Mouse (Mus musculus) testis, postnatal 14 days (tissue): ENCODE measurements around the gene Nploc4.
A peak's percentile ranks its signal among the peaks of the same experiment; 100 is the strongest.
"Not testable (repeated sequence)": the region's sequence is repeated elsewhere in the genome, so short reads cannot be mapped to it uniquely, and the experiment has no call there.

Experiments used
- DNase-seq: peaks from one replicate; pipeline ENCODE4 v3.0.0; 2021; ENCODE audit warnings: low spot score

The Nploc4 gene

DNA sequence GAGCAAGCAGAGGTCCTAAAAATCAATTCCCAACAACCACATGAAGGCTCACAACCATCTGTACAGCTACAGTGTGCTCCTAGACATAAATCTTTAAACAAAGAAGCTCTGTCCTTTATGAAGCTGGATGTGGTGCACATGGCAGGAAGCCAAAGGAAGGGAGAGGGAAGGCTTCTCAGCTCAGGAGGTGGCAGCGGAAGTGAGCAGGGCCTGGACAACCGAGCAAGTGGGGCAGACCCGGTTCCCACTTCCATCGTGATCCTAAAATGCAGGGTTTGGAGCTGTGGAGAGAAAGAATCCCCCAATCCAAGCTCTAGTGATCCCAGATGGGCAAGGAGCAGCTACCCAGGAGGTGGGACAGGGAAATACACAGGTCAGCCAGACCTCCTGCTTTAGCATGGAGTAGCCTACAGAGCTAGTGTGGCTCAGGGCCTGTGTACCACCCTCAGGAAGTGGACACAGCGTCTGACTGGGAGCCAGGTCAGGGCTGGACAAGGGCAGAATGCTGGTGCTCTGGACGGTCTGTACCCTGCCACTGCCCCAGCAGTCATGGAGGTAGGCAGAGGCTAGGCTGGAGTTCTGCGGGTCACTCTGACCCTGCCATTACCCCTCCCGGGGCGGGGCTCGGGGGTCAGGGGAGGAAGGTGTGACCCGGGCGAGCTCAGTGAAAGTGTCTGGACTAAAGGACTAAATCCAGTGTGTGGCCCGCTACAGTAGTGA lies 84.8 kb downstream of the Nploc4 start:
- DNase-seq = no peak

DNA sequence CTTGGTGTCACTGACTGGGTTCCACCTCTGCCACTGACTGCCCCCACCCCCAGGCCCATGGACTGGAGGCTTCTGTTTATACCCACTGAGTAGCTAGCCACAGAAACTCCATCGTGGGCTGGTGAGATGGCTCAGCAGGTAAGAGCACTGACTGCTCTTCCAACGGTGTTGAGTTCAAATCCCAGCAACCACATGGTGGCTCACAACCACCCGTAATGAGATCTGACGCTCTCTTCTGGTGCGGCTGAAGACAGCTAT lies 85.5 kb downstream of the Nploc4 start:
- DNase-seq = not testable (repeated sequence)

DNA sequence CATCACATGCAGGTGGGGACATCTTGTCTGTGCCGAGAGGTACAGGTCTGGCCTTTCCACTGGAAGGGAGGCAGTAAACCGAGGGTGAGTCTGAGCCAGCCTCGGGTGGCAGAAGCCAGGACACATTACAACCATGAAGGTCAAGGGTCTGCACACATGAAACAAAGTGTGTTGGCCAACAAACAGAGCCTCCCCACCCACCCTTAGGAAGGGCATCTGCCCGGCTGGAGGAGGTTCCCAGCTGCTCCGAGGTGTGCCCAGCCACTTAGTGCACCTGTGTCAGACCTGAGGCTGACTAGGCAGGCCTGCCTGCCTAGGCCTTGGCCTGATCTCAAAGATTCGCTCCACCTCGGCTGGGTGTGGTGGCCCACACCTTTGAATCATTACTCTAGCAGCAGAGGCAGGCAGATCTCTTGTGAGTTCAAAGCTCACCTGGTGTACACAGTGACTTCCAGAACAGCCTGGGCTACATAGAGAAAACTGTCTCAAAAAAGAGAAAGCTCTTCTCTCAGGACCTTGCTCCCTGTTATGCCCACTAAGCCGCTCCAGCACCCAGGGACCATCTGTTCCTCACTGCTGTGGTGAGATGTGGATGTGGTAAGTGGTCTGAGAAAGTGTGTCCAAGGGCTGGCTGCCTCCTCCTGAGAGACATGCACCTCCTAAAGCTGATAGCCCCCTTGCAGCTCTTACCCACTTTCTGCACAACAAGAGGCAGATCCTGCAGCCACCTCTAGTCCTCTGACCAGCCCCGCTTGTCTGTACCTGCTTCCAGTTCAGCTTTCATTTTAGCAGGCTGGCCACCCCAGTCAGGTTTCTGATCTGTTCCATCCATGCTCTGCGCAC lies 86.0 kb downstream of the Nploc4 start:
- no peak for DNase-seq

DNA sequence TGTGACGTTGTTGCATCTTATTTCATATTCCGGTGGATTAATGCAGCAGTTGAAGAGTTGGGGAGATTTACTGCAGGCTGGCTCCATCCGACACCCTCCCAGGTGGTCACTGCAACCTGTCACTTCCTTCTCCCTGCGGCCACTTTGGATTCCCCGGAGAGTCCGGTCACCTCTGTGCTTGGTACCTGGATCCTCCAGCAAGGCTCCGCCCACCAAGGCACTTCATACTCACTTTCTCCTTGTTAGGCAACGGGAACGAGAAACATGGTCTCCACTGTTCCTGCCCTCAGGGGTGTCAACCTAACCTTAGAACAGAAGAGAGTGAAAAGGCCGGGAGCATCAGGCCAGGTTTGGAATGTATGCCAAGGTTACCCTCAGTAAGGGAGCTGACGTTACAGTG lies 86.8 kb downstream of the Nploc4 start:
- DNase-seq = no peak

DNA sequence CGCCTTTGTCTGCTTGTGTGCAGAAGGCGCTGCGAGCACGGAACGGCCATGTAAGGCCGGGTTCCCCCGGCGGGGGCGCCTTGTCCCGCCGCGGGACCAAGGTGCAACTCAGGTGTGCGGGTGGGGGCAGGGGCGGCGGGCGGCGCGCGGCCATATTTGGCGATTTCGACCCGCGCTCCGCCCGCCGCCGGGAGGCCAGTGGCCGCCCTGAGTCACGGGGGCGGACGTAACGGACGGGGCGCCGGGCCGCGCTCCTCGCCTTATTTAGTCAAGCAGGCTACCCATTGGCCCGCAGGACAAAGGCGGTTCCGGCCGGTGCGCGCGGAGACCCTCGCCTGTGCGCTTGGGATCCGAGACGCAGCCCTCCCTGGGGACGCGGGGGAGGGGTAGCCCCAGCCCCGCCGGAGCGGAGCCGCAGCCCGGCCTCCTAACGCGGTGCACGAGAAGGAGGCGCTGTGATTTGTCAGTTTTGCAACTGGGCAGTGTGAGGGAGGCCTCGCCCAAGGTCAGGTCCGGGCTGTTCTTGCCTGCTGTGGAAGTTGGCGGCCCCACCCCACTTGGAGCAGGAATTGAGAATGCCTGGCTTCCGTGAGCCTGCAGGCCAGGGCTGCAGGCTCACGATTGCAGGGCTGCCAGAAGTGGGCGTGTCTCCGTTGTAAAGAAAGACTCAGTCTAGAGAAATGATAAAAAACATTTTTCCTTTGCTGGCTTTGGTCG lies 87.4 kb downstream of the Nploc4 start:
- peak; percentile 92 for DNase-seq

DNA sequence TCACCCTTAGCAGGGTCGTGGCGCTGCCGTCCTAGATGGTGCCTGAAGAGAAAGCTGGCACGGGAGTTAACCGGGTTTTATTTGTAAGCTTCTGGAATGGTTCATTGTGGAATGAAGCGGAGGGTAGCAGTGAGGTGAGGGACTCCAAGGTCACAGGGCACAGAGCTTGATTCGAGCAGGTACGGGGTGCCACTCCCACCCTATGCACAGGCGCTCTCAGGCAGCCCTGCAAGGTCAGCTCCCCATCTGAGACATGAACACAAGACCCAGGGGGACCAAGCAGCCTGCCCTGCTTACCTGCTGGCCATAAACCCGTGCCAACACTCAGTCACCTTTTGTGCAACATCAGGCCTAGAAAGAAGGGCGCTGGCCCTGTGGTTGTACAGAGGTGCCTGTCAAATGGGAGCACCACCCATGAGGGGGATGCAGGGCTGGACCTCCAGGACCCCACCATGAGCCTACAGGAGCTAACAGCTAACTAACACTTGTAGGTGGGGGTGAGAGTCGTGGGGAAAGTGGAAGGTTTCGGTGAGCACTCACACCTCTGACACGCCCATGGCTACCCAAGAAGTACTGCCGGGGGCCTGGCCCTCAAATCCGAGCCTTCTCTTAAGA lies 88.0 kb downstream of the Nploc4 start:
- DNase-seq = peak; percentile 63

DNA sequence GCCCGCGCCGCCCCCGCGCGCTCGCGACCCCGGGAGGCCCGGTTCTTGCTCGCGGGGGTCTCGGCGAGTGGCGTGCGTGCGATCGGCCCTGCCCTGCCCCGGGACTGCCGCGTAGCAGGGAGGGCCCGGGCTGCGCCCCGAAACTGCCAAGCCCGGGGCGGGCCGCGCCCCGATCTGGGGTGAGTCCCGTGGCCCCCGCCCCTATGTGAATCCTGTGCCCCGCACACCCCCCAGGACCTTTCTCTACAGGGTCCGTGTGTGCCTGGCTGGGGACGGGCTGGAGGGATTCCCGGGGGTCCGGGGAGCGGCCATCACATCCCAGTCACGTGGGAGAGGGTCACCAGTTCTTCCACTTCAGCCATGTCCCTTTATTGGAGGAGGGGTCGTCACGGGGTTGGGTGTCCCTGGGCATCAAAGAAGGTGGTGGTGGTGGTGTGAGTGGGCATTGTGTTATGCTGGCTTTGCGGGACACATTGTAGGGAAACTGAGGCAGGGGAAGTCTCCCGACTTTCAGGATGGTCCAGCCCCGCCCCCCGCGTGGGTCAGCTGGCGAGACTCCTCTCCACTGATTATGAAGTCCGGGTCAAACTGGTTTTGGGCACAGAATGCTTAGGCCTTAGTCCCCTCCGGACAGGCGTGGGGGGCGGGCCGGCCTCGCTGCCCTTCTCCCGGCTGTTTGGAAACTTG lies 88.7 kb downstream of the Nploc4 start:
- peak; percentile 75 for DNase-seq

DNA sequence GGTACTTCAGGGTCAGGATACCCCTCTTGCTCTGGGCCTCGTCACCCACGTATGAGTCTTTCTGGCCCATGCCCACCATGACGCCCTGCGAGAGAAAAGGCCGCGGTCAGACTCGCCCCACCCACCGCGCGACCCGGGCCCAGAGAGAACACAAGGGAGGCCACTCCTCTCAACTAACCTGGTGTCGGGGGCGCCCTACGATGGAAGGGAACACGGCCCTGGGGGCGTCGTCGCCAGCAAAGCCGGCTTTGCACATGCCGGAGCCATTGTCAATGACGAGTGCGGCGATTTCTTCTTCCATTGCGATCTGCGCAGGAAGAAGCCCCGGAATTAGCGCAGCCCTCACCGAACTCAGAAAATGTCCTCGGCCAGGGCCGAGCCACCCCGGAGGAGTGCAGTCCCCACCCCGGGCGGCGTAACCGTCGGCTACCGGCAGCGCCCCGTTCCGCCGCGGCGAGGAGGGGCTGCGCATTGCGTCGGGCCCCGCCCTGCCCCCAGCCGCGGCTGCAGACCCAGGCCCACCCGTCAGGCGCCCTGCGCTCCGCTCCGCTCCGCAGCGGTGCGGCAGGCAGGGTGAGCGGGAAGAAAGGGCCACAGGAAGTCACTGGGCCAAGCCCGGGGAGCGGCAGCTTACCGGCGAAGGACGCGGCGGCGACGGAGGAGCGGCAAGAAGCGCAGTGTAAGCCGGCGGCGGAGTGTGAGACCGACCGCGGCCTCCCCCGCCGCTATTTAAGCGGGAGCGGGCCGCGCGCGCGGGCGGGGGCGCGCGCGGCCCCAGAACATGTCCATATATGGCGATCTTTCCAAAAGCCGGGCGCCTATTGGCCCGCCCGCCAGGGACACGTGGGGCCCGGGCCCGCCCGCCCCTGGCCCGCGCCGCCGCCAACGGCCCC lies 89.5 kb downstream of the Nploc4 start, which contains the start of gene Actg1:
Gene Actg1, minus strand, starts transcription at position 752 of the 893 bp plus-strand sequence.
- DNase-seq = peak; percentile 88

DNA sequence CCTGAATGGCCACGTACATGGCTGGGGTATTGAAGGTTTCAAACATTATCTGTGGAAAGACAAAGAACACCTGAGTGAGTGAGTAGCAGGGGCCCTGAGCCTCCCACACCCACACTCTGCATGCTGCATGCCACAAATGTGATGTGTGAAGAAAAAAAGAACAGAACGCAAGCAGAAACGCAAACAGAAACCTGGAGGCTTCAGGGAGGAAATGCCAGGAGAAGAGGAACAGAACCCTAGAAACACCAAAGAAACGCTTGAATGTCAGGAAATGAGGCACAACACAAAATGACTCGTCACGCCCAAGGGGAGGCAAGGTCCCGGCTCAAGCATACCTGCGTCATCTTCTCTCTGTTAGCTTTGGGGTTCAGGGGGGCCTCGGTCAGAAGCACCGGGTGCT lies 90.2 kb downstream of the Nploc4 start:
- no peak for DNase-seq

DNA sequence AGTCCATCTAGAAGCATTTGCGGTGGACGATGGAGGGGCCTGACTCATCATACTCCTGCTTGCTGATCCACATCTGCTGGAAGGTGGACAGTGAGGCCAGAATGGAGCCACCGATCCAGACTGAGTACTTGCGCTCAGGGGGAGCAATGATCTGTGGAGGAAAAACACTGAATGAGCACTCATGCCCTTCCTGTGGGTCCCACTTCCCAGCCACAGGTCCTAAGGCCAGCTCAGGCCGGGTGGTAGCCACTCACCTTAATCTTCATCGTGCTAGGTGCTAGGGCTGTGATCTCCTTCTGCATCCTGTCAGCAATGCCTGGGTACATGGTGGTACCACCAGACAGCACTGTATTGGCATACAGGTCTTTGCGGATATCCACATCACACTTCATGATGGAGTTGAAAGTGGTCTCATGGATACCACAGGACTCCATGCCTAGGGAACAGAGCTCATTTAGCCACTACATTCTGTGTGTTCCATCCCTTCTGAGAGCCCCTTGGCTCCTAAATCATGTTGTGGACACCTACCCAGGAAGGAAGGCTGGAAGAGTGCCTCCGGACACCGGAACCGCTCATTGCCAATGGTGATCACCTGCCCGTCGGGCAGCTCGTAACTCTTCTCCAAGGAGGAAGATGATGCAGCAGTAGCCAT lies 91.0 kb downstream of the Nploc4 start:
- DNase-seq = not testable (repeated sequence)

DNA sequence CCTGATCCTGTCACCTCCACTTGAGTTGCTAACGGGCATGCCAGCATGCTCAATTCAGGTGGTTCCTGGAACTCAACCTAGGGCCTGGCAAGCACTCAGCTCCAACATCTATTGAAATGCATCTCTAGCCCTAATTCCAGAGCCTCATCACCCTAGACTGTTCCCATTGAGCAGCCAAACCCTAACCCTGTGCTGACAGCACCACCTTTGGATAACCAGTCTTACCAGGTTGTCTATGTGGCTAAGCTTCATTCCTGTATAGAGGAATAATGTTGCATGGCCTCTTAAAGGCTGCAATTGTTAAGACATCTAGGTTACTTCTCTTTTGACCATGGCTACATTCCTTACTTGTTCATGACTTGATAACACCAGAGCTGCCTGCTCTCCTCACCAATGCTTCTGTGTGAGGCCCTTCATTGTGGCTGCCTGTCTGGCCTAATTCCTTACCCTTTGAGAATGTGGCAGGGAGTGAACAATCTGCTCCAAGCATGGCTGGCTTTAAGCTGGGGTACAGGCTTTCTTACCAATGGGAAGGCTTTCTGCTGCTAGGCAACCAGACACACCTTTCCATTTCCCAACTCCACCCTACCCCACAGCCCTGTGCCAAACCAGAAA lies 92.3 kb downstream of the Nploc4 start:
- no peak for DNase-seq

DNA sequence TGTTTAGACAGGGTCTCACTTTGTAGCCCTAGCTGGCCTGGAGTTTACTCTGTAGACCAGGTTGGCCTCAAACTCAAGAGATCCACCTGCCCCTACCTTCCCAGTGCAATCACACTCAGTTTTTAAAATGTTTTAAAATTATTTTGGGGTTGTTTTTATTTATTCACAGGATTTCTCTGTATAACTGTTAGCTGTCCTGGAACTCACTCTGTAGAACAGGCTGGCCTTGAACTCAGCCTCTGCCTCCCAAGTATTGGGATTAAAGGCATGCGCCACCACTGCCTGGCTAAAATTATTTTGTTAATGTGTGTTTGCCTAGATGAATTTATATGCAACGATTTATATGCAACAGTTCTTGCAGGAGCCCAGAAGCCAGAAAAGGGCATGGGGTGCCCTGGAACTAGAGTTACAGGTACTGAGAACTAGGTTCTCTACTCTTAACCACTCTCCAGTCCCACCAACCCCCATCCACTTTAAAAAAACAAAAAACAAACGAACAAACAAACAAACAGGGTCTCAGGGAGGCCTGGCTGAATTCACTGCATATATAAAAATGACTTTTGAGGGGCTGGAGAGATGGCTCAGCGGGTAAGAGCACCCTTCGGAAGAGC lies 93.1 kb downstream of the Nploc4 start:
- no peak for DNase-seq

DNA sequence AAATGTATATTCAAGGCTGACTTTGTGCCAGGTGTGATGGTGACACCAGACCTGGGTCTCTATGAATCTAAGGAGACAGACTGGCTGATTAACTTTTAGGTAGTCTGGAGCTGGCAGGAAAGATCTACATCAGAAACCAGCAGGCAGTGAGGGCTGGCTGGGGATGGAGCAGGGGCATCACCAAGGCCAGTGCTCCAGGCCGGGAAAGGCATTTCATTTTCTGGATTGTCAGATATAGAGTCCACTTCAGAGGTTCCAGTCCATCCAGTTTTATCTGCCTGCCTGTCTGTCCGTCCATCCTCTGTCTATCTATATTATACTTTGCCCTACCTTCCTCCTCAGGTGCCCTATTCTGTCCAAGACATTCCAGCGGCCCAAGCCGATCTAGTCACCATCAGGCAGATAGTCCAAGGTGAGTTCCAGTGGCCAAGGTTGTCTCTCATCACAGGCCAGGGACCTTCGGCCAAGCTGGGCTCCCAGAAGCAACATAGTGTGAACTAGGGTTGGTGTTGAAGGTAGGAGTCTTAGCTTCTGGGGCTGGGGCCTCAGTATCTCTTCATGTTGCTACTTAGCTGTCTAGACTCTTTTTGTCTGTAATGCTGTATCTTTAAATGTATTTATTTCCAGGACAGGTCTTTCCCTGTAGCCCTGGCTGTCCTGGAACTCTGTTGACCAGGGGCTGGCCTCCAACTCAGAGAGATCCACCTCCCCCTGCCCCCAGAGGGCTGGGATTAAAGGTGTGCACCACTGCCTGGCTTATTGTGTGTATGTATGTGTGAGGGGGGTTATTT lies 93.8 kb downstream of the Nploc4 start:
- DNase-seq = no peak

DNA sequence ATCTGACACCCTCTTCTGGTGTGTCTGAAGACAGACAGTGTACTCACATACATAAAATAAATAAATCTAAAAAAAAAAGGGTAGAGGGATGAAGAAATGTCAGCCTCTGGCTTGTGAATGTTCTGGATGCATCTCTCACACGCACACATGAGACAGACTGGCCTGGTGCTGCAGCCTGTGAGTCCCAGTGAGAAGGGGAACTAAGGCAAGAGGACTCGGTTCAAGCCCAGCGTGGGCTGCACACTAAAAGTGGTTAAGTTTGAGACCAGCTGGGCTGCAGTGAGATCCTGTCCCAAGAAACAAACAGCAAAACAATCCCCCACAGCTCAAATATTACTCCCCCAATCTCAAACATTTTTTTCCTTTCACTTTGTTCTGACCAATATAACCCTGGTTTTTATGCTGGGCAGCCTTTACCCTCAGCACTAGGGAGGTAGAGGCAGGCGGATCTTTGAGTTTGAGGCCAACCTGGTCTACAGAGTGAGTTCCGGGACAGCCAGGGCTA lies 94.8 kb downstream of the Nploc4 start:
- DNase-seq = no peak

DNA sequence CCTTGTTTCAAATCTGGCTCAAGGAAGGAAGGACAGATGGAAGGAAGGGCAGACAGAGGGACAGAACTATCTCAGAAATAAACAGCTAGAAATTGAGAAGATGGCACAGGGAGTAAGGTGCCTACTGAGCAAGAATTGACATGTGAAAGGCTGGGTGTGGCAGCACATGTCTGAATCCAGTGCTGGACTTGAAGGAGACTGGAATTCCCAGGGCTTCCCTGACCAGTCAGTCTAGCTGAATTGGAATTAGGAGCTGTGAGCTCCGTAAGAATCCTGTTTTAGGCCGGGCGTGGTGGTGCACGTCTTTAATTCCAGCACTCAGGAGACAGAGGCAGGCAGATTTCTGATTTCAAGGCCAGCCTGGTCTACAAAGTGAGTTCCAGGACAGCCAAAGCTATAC lies 95.8 kb downstream of the Nploc4 start:
- DNase-seq = no peak

DNA sequence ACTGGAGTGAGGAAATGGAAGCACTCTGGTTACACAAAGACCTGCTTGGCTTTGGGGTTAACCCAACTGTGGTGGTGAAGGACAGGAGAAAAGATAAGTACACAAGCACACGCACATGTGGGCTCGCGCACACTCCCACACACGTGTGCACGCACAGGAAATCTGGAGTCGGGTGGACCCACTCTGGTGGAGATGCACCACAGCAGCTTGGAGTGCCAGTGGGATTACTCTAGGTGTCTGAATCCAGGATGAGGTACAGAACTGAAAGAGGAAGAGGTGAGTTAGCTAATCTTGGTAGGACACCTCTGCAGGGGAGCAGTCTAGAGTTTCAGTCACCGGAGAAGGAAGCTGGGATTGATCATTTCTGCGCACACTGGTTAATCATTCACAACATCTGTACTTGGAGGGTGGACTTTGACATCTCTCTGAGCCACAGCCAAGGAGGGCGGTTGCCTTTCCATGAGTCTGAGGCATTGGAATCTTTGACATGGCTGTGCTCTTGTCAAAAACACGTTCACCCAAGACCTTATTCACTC lies 97.5 kb downstream of the Nploc4 start:
- DNase-seq = no peak

DNA sequence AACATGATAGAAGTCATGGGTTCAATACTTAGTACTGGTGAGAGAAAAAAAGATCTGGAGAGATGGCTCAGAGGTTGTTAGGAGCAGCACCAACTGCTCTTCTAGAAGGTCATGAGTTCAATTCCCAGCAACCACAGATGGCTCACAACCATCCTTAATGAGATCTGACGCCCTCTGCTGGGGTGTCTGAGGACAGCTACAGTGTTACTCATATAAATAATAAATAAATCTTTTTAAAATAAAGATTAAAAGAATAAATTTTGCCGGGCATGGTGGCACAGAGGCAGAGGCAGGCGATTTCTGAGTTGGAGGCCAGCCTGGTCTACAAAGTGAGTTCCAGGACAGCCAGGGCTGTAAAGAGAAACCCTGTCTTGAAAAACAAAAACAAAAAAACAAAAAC lies 98.7 kb downstream of the Nploc4 start:
- no peak for DNase-seq

DNA sequence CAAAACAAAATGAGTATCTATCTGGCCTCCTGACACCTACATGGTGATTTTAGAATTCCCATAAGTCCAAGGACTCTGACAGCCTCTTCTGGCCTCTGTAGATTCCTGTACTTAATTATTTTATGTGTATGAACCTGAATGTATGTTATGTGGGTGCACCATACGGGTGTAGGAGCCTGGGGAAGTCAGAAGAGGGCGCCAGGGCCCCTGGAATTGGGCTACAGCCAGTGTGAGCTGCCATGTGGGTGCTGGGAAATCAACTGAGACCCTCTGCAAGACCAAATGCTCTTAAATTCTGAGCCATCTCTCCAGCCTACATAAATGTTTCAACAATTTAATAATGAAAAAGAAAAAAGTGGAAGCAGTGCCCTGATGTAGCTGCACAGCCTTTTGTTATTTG lies 100.1 kb downstream of the Nploc4 start:
- DNase-seq = no peak
